Mouse (Mus musculus): ENCODE measurements around the gene Gpr65. TPM values are rescaled to one million over a fixed set of nuclear protein-coding genes. Genes with fewer than 3 reads are reported as not detected.

Gene Gpr65
- polyA plus RNA-seq, 1 experiment from 2014 or later: 2.0 TPM

- H3K4me2 ChIP-seq (ENCODE audit: low read length): no peak overlapping the region
- H3K4me3 ChIP-seq (replicated peaks; ENCODE audit: low read depth, low read length): no peak overlapping the region
- no peak overlapping the region for H3K27ac ChIP-seq
- H3K4me1 ChIP-seq (replicated peaks; ENCODE audit: insufficient read depth, low read length): no peaks in the 10 kb centered on the region
- no peak overlapping the region for H3K9ac ChIP-seq (ENCODE audit: low read depth, low read length)
- WGBS: 83% methylated on average over 2 of the region's 2 CpGs
- no peaks in the 10 kb centered on the region for H3K9me3 ChIP-seq (replicated peaks; ENCODE audit: low read length)
- TF ChIP-seq CTCF (IDR thresholded peaks at IDR 0.05; ENCODE audit: low read depth): no peak
- DNase-seq (ENCODE audit: low spot score): no peak
- H3K36me3 ChIP-seq (ENCODE audit: insufficient read depth, low read length): no peaks in the 10 kb centered on the region
- no peaks in the 10 kb centered on the region for H3K27me3 ChIP-seq (ENCODE audit: insufficient read depth, low read length)
- ATAC-seq (replicated peaks; ENCODE audit: low FRiP score, low read depth): no peak
These were observed 25.8 kb downstream of the Gpr65 start for GRCm38 (mm10) chr12:98294241-98294640.

GRCm38 (mm10) chr12:98301980-98302379, 33.5 kb downstream of the Gpr65 start:
- DNase-seq (ENCODE audit: low spot score) (no peak), ATAC-seq (replicated peaks; ENCODE audit: low FRiP score, low read depth) (no peak)
- no peak for TF ChIP-seq CTCF (IDR thresholded peaks at IDR 0.05; ENCODE audit: low read depth)
- H3K27me3 ChIP-seq (ENCODE audit: insufficient read depth, low read length): no peaks in the 10 kb centered on the region
- WGBS: 94% methylated on average over 5 of the region's 5 CpGs
- H3K4me2 ChIP-seq (ENCODE audit: low read length): no peak overlapping the region
- no peaks in the 10 kb centered on the region for H3K36me3 ChIP-seq (ENCODE audit: insufficient read depth, low read length)
- no peaks in the 10 kb centered on the region for H3K9me3 ChIP-seq (replicated peaks; ENCODE audit: low read length)
- no peak overlapping the region for H3K9ac ChIP-seq (ENCODE audit: low read depth, low read length)
- H3K4me3 ChIP-seq (replicated peaks; ENCODE audit: low read depth, low read length): no peak overlapping the region
- H3K4me1 ChIP-seq (replicated peaks; ENCODE audit: insufficient read depth, low read length): no peaks in the 10 kb centered on the region
- H3K27ac ChIP-seq: no peak overlapping the region

GRCm38 (mm10) chr12:98303013-98303412, 34.6 kb downstream of the Gpr65 start:
- 95% methylated on average over 1 of the region's 1 CpGs for WGBS
- no peak for DNase-seq (ENCODE audit: low spot score)
- no peak overlapping the region for H3K9ac ChIP-seq (ENCODE audit: low read depth, low read length)
- no peaks in the 10 kb centered on the region for H3K9me3 ChIP-seq (replicated peaks; ENCODE audit: low read length)
- TF ChIP-seq CTCF (IDR thresholded peaks at IDR 0.05; ENCODE audit: low read depth): no peak
- no peaks in the 10 kb centered on the region for H3K27me3 ChIP-seq (ENCODE audit: insufficient read depth, low read length)
- no peaks in the 10 kb centered on the region for H3K36me3 ChIP-seq (ENCODE audit: insufficient read depth, low read length)
- no peak for ATAC-seq (replicated peaks; ENCODE audit: low FRiP score, low read depth)
- H3K4me1 ChIP-seq (replicated peaks; ENCODE audit: insufficient read depth, low read length): no peaks in the 10 kb centered on the region
- no peak overlapping the region for H3K27ac ChIP-seq
- no peak overlapping the region for H3K4me2 ChIP-seq (ENCODE audit: low read length)
- no peak overlapping the region for H3K4me3 ChIP-seq (replicated peaks; ENCODE audit: low read depth, low read length)

GRCm38 (mm10) chr12:98307179-98307915, 38.9 kb downstream of the Gpr65 start:
- WGBS: 85% methylated on average over 7 of the region's 7 CpGs
- H3K27ac ChIP-seq: no peak overlapping the region
- H3K4me3 ChIP-seq (replicated peaks; ENCODE audit: low read depth, low read length): no peak overlapping the region
- ATAC-seq (replicated peaks; ENCODE audit: low FRiP score, low read depth): no peak
- no peaks in the 10 kb centered on the region for H3K4me1 ChIP-seq (replicated peaks; ENCODE audit: insufficient read depth, low read length)
- H3K4me2 ChIP-seq (ENCODE audit: low read length): no peak overlapping the region
- H3K36me3 ChIP-seq (ENCODE audit: insufficient read depth, low read length): no peaks in the 10 kb centered on the region
- H3K27me3 ChIP-seq (ENCODE audit: insufficient read depth, low read length): no peaks in the 10 kb centered on the region
- no peaks in the 10 kb centered on the region for H3K9me3 ChIP-seq (replicated peaks; ENCODE audit: low read length)
- TF ChIP-seq CTCF (IDR thresholded peaks at IDR 0.05; ENCODE audit: low read depth): no peak
- no peak for DNase-seq (ENCODE audit: low spot score)
- H3K9ac ChIP-seq (ENCODE audit: low read depth, low read length): no peak overlapping the region

GRCm38 (mm10) chr12:98311376-98312083, 43.1 kb downstream of the Gpr65 start:
- no peak for ATAC-seq (replicated peaks; ENCODE audit: low FRiP score, low read depth)
- H3K27me3 ChIP-seq (ENCODE audit: insufficient read depth, low read length): no peaks in the 10 kb centered on the region

GRCm38 (mm10) chr12:98315924-98316323, 47.5 kb downstream of the Gpr65 start:
- 46% methylated on average over 5 of the region's 5 CpGs for WGBS
- no peak overlapping the region for H3K4me3 ChIP-seq (replicated peaks; ENCODE audit: low read depth, low read length)
- no peaks in the 10 kb centered on the region for H3K9me3 ChIP-seq (replicated peaks; ENCODE audit: low read length)
- H3K9ac ChIP-seq (ENCODE audit: low read depth, low read length): no peak overlapping the region
- H3K4me2 ChIP-seq (ENCODE audit: low read length): no peak overlapping the region
- no peaks in the 10 kb centered on the region for H3K4me1 ChIP-seq (replicated peaks; ENCODE audit: insufficient read depth, low read length)
- no peaks in the 10 kb centered on the region for H3K27me3 ChIP-seq (ENCODE audit: insufficient read depth, low read length)
- no peak for ATAC-seq (replicated peaks; ENCODE audit: low FRiP score, low read depth)
- no peak for DNase-seq (ENCODE audit: low spot score)
- no peak overlapping the region for H3K27ac ChIP-seq
- no peak for TF ChIP-seq CTCF (IDR thresholded peaks at IDR 0.05; ENCODE audit: low read depth)
- no peaks in the 10 kb centered on the region for H3K36me3 ChIP-seq (ENCODE audit: insufficient read depth, low read length)

More at GRCm38 (mm10) chr12:98311376-98312083, 43.1 kb downstream of the Gpr65 start:
- no peak overlapping the region for H3K27ac ChIP-seq
- H3K36me3 ChIP-seq (ENCODE audit: insufficient read depth, low read length): no peaks in the 10 kb centered on the region
- TF ChIP-seq CTCF (IDR thresholded peaks at IDR 0.05; ENCODE audit: low read depth): no peak
- no peak overlapping the region for H3K4me2 ChIP-seq (ENCODE audit: low read length)
- WGBS: 62% methylated on average over 7 of the region's 7 CpGs
- no peak overlapping the region for H3K4me3 ChIP-seq (replicated peaks; ENCODE audit: low read depth, low read length)
- H3K4me1 ChIP-seq (replicated peaks; ENCODE audit: insufficient read depth, low read length): no peaks in the 10 kb centered on the region
- DNase-seq (ENCODE audit: low spot score): peak; percentile 4
- no peak overlapping the region for H3K9ac ChIP-seq (ENCODE audit: low read depth, low read length)
- no peaks in the 10 kb centered on the region for H3K9me3 ChIP-seq (replicated peaks; ENCODE audit: low read length)
